Mouse (Mus musculus): Measurements from ENCODE around the gene Sptb. TPM values are rescaled to one million over a fixed set of nuclear protein-coding genes. Genes with fewer than 3 reads are reported as not detected.

The Sptb gene
- polyA plus RNA-seq, 1 experiment = 29.1 TPM

- 78% methylated on average over 7 of the region's 7 CpGs for WGBS
- H3K4me3 ChIP-seq (ENCODE audit: insufficient read depth, low read depth, low read length) = no peak overlapping the region
- H3K4me1 ChIP-seq (ENCODE audit: control insufficient read depth, insufficient read depth, low read length) = peaks cover 14% of the 10 kb centered on the region
- TF ChIP-seq POLR2A (IDR thresholded peaks at IDR 0.05; ENCODE audit: insufficient read depth, low read depth, low read length) (no peak), CTCF (IDR thresholded peaks at IDR 0.05; ENCODE audit: insufficient read depth, low read depth, low read length) (no peak)
- H3K27ac ChIP-seq (ENCODE audit: insufficient read depth, low read depth, low read length) = no peak overlapping the region
These were observed 162.3 kb downstream of the Sptb start for GRCm38 (mm10) chr12:76548082-76548423.

GRCm38 (mm10) chr12:76547409-76548081, 162.8 kb downstream of the Sptb start:
- H3K4me3 ChIP-seq (ENCODE audit: insufficient read depth, low read depth, low read length) = no peak overlapping the region
- peaks cover 14% of the 10 kb centered on the region for H3K4me1 ChIP-seq (ENCODE audit: control insufficient read depth, insufficient read depth, low read length)
- H3K27ac ChIP-seq (ENCODE audit: insufficient read depth, low read depth, low read length) = no peak overlapping the region
- WGBS = 80% methylated on average over 13 of the region's 13 CpGs
- no peak for TF ChIP-seq CTCF (IDR thresholded peaks at IDR 0.05; ENCODE audit: insufficient read depth, low read depth, low read length)
- no peak for TF ChIP-seq POLR2A (IDR thresholded peaks at IDR 0.05; ENCODE audit: insufficient read depth, low read depth, low read length)

GRCm38 (mm10) chr12:76546383-76547276, 163.7 kb downstream of the Sptb start:
- TF ChIP-seq POLR2A (IDR thresholded peaks at IDR 0.05; ENCODE audit: insufficient read depth, low read depth, low read length) (no peak), CTCF (IDR thresholded peaks at IDR 0.05; ENCODE audit: insufficient read depth, low read depth, low read length) (no peak)
- H3K4me1 ChIP-seq (ENCODE audit: control insufficient read depth, insufficient read depth, low read length) = peaks cover 14% of the 10 kb centered on the region
- 24% methylated on average over 28 of the region's 28 CpGs for WGBS
- peak overlapping the region; percentile 30 for H3K4me3 ChIP-seq (ENCODE audit: insufficient read depth, low read depth, low read length)
- H3K27ac ChIP-seq (ENCODE audit: insufficient read depth, low read depth, low read length) = no peak overlapping the region

GRCm38 (mm10) chr12:76545786-76546370, 164.5 kb downstream of the Sptb start:
- H3K4me3 ChIP-seq (ENCODE audit: insufficient read depth, low read depth, low read length) = no peak overlapping the region
- peaks cover 14% of the 10 kb centered on the region for H3K4me1 ChIP-seq (ENCODE audit: control insufficient read depth, insufficient read depth, low read length)
- TF ChIP-seq CTCF (IDR thresholded peaks at IDR 0.05; ENCODE audit: insufficient read depth, low read depth, low read length) (no peak), POLR2A (IDR thresholded peaks at IDR 0.05; ENCODE audit: insufficient read depth, low read depth, low read length) (no peak)
- WGBS = 69% methylated on average over 15 of the region's 15 CpGs
- H3K27ac ChIP-seq (ENCODE audit: insufficient read depth, low read depth, low read length) = no peak overlapping the region

- WGBS = 80% methylated on average over 6 of the region's 6 CpGs
- H3K27ac ChIP-seq (ENCODE audit: insufficient read depth, low read depth, low read length) = no peak overlapping the region
- no peak for TF ChIP-seq CTCF (IDR thresholded peaks at IDR 0.05; ENCODE audit: insufficient read depth, low read depth, low read length)
- no peak for TF ChIP-seq POLR2A (IDR thresholded peaks at IDR 0.05; ENCODE audit: insufficient read depth, low read depth, low read length)
- no peak overlapping the region for H3K4me3 ChIP-seq (ENCODE audit: insufficient read depth, low read depth, low read length)
- H3K4me1 ChIP-seq (ENCODE audit: control insufficient read depth, insufficient read depth, low read length) = peaks cover 8% of the 10 kb centered on the region; the same call in 1 of the 2 replicates
These were observed 168.5 kb downstream of the Sptb start for GRCm38 (mm10) chr12:76541879-76542278.

- Histone ChIP-seq H3K4me1 (ENCODE audit: control insufficient read depth, insufficient read depth, low read length) (peaks cover 4% of the 10 kb centered on the region; the same call in 1 of the 2 replicates), H3K4me3 (ENCODE audit: insufficient read depth, low read depth, low read length) (no peak overlapping the region), H3K27ac (ENCODE audit: insufficient read depth, low read depth, low read length) (no peak overlapping the region)
- TF ChIP-seq CTCF (IDR thresholded peaks at IDR 0.05; ENCODE audit: insufficient read depth, low read depth, low read length) (no peak), POLR2A (IDR thresholded peaks at IDR 0.05; ENCODE audit: insufficient read depth, low read depth, low read length) (no peak)
- WGBS = 45% methylated on average over 8 of the region's 8 CpGs
These were observed 168.9 kb downstream of the Sptb start for GRCm38 (mm10) chr12:76541475-76541874.

GRCm38 (mm10) chr12:76540701-76541221, 169.6 kb downstream of the Sptb start:
- WGBS = 76% methylated on average over 10 of the region's 10 CpGs
- Histone ChIP-seq H3K27ac (ENCODE audit: insufficient read depth, low read depth, low read length) (no peak overlapping the region), H3K4me3 (ENCODE audit: insufficient read depth, low read depth, low read length) (no peak overlapping the region), H3K4me1 (ENCODE audit: control insufficient read depth, insufficient read depth, low read length) (no peaks in the 10 kb centered on the region)
- TF ChIP-seq CTCF (IDR thresholded peaks at IDR 0.05; ENCODE audit: insufficient read depth, low read depth, low read length) (no peak), POLR2A (IDR thresholded peaks at IDR 0.05; ENCODE audit: insufficient read depth, low read depth, low read length) (no peak)

GRCm38 (mm10) chr12:76540169-76540568, 170.2 kb downstream of the Sptb start:
- no peak overlapping the region for H3K27ac ChIP-seq (ENCODE audit: insufficient read depth, low read depth, low read length)
- TF ChIP-seq CTCF (IDR thresholded peaks at IDR 0.05; ENCODE audit: insufficient read depth, low read depth, low read length) (no peak), POLR2A (IDR thresholded peaks at IDR 0.05; ENCODE audit: insufficient read depth, low read depth, low read length) (no peak)
- WGBS = 95% methylated on average over 3 of the region's 3 CpGs
- H3K4me1 ChIP-seq (ENCODE audit: control insufficient read depth, insufficient read depth, low read length) = no peaks in the 10 kb centered on the region
- no peak overlapping the region for H3K4me3 ChIP-seq (ENCODE audit: insufficient read depth, low read depth, low read length)

All from olfactory bulb, adult 2 months (tissue).